Mouse (Mus musculus) megakaryocyte progenitor cell, adult 5-6 weeks (primary cell): ENCODE results near the gene Nr1h4. TPM values are rescaled to one million over a fixed set of nuclear protein-coding genes. Genes with fewer than 3 reads are reported as not detected.

ENCODE experiments used
- ATAC-seq: replicated peaks from 2 replicates; pipeline ENCODE4 v1.8.0; 2016; ENCODE audit warnings: mild to moderate bottlenecking, moderate TSS enrichment, inconsistent platforms; ENCODE audit not compliant: poor library complexity
- total RNA-seq, 2 experiments: library from RNA; stranded (forward) in 1 of 2; stranded (reverse) in 1 of 2; fragments of 157-497, 149-512 nt in 1 of 2; fragments of 200-1000 nt in 1 of 2; gene quantifications; 2 replicates each; pipeline versions ENCODE4 v1.2.3 to v1.2.4; 2015 to 2017

The Nr1h4 gene
- total RNA-seq, 2 experiments from 2014 or later = not detected

- no peak for ATAC-seq
Observed at GRCm38 (mm10) chr10:89522481-89522880, 10.9 kb downstream of the Nr1h4 start.

DNA sequence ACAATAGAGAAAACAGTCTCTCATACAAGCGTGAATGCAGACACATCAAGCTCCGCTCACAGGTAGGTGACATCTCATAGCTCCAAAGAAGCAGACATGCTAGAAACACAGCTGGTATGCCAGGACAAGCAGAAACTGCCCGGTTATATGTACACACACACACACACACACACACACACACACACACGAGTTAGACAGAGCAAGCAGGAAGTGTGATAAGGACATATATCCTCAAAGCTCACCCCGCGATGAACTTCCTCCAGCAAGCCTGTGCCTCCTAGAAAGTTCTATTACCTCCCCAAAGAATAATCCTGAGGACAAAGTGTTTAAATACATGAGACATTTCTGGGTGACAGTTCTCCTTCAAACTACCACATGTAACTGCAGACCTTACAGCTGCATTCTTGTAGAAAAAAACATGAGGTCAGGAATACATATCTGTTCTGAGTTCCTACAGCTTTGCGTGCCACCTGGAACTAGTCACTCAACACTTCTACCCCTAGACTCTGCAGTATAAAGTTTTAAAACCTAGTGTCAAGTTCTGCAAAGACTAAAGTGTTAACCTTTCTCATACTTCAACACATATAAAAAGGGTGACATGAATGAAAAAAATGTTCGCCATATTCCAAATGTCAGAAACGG, 11.5 kb downstream of the Nr1h4 start:
- peak; percentile 88 for ATAC-seq

DNA sequence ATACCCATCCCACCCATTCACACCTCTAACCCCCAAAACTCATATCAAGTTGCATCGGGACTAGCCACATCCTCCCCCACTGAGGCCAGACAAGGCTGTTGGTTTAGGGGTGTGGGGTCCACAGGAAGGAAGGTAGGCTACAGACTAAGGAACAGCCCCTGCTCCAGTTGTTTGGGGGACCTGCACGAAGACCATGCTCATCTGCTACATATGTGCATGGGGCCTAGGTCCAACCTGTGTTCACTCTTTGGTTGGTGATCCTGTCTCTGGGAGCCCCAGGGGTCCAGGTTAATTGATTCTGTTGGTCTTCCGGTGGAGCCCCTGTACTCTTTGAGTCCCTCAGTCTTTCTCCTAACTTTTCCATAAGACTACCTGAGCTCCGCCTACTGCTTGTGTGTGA, 13.0 kb downstream of the Nr1h4 start:
- no peak for ATAC-seq

DNA sequence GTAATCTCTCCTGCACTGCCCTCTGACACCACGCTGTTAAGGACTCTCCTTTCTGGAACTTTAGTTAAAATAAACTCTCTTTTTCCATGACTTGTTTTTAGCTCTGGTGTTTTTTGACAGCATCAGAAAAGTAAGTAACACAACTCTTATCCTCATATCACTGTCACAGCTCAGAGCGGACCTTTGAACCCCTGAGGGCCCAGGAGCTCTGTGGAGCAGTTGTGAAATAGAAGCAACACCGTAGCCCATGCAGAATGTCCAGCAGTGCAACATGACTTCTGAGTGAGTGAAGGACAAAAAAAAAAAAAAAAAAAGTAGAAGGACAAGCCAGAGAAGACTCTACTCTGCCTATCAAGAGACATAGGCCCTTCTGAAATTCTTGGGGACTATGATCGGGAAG, 14.2 kb downstream of the Nr1h4 start:
- no peak for ATAC-seq

- ATAC-seq = no peak
Observed at GRCm38 (mm10) chr10:89518365-89518764, 15.0 kb downstream of the Nr1h4 start.

- no peak for ATAC-seq
Observed at GRCm38 (mm10) chr10:89515813-89516212, 17.6 kb downstream of the Nr1h4 start.

DNA sequence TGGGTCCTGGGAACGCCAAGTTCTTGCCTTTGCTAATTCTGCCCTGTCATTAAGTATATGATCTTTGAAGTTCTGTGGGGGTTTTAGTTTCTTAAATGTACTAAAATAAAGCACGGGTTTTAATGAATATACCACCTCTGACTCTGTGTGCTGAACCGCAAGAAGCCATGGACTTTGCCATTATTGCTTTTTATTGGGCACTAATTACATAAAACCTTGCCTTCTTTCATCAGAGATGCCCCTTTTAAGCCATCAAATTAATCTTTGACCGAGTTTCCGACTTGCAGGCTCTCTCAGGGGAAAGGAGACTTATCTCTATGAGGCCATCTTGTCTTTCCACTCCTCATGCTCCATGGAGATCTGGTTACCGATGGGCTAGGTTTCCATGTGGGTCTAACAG, 20.8 kb downstream of the Nr1h4 start:
- no peak for ATAC-seq

GRCm38 (mm10) chr10:89510547-89510946, 22.8 kb downstream of the Nr1h4 start:
- ATAC-seq = no peak

- no peak for ATAC-seq
Observed at GRCm38 (mm10) chr10:89508567-89508966, 24.8 kb downstream of the Nr1h4 start.

DNA sequence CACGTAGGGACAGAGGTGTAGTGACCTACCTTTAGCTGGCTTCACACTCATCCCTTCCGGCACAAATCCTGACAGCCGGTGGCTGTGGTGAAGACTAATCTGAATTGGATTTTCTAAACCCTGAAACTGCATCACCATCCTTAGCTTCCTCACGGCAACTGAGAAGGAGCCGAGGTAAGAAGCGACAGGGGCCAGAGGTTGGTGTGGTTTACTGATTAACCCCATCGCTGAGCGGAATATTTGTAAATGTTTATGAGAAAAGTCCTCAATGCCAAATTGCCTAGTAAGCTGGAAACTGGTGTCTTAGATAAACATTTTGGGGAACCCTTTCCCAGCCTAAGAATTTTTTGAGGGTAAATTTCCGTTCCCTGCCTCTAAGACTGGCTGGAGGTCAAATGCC, 26.9 kb downstream of the Nr1h4 start:
- ATAC-seq = no peak

DNA sequence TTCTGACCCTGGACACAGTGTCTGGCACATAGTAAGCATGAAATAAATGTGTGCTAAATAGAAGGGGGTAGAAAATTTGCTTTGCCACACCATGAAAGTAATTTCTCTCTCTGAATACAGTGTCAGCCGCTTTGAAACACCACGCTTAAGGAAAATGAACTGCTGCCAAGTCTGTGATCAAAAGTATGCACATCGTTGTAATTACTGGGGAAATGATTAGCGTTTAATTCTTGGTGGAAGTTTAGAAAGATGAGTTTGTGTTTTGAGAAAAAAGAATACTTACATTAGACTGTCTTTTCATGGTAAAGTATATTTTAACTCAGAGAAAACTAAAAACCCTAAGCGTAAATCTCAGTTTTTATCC, 27.8 kb downstream of the Nr1h4 start:
- no peak for ATAC-seq

DNA sequence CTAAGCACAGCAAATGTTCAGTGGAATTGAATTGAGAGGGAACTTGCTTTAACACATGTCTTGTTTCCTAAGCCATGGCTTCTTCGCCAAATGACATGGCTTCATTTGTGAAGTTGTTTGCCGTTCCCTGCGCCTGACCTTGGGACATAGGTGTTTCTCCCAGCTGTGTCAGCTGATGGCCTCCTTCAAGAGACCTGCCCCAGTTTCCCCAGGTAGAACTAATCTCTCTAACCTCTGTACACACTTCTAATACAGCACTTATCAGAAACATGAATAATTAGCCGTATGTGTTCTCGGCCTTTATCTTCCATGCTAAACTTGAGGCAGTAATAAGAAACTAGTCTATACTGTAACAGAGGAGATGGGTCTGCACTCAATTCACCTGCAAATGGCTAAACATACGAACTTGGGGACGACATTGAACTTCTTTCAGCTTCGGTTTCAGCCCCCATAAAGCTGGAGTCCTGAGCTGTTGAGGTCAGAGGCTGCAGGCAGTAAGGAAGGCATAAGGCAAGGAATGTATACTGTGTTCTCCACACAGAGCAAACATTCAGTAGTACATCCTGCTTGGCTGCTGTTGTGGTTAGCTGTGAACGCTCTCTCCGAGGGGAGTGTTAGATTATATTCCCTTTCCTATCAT, 28.3 kb downstream of the Nr1h4 start:
- no peak for ATAC-seq

GRCm38 (mm10) chr10:89502986-89503560, 30.3 kb downstream of the Nr1h4 start:
- no peak for ATAC-seq

GRCm38 (mm10) chr10:89501902-89502301, 31.5 kb downstream of the Nr1h4 start:
- no peak for ATAC-seq

DNA sequence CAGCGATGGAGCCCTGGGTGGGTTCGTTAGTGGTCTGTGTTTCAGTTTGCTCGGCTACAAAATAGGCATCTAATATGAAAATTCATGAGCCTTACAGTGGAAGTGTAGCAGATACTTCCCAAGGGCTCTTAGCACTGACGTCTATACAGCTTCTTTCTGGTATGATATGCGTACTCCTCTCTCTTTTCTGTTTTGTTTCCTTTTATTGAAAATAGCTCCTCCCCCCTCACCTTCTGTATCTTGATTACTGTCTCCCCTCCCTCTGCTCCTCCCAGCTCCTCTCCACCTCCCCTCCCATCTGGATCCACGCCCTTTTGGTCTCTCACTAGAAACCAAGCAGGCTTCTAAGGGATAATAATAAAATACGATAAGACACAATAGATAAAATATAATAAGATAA, 37.8 kb downstream of the Nr1h4 start:
- ATAC-seq = peak; percentile 85

GRCm38 (mm10) chr10:89491321-89491720, 42.1 kb downstream of the Nr1h4 start:
- ATAC-seq = no peak

DNA sequence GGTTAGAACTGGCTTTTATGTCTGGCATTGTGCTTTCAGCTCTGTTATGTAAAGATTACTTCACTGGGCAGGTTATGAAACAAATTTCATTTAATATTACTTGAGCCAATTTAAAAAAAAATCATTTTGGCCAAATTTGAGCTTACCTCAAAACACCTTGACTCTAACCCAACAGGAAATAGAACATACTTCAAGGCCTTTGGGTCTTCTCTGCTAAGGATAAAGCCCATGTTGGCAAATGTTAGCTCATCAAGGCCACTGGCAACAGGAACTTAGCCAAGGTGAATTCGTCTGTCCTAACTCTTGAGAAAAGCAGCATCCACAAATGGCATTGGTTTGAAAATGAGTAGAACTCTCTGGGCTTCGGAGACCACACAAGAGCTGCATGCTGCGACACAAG, 43.1 kb downstream of the Nr1h4 start:
- ATAC-seq = no peak

- ATAC-seq = peak; percentile 16; the same call in 1 of the 2 replicates
Observed at GRCm38 (mm10) chr10:89489459-89489858, 43.9 kb downstream of the Nr1h4 start.

DNA sequence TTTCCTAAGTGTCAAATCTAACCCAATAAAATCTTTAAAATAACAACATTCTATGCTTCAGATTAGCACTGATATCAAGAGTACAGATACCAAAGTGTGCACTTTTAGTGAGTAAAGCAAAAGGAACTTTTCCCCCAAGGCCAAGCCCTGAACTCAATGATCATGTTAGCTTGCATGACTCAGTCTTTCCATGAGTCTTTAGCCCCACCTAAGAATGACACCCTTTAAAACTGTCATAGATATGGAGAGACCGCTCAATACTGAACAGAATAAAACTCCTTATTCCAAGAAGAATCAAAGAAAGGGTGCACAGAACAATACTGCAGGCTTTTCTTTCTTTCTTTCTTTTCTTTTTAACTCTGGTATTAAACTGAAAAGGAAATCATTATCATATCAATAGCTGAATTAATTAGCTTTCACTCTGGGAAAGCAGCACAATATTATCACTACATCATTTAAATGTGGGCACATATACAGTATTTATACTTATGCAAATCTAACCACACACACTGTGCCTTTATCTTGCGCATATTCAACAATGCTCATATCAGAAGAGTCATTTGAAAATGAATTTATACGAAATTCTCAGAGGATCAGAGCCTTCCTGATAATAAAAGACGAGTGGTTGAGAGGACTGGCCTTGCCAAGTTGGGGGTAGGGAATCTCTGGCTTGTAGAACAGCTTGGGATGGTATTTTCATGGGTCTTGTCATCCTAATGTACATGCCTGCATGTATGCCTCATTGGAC, 46.2 kb downstream of the Nr1h4 start:
- 0 out of 2 replicates have a peak, but pooled peaks have one; percentile 38 for ATAC-seq

DNA sequence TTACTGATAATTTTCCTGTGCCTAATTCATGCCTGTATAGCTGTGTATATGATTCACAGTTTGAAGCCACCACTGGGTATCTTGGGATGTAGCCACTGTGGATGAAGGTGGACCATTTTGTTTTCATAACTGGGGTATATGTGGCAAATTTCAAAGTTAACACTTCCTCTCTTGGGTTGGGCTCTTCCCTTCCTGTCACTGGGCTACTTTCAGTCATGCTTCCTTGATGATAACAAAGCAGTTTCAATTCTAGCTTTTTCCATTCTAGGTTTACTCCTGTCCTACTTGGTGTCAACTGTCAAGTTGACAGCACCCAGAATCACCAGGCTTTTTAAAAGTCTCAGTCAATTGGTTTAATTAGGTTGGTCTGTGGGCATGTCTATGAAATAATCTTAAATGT, 48.5 kb downstream of the Nr1h4 start:
- ATAC-seq = peak; percentile 61

DNA sequence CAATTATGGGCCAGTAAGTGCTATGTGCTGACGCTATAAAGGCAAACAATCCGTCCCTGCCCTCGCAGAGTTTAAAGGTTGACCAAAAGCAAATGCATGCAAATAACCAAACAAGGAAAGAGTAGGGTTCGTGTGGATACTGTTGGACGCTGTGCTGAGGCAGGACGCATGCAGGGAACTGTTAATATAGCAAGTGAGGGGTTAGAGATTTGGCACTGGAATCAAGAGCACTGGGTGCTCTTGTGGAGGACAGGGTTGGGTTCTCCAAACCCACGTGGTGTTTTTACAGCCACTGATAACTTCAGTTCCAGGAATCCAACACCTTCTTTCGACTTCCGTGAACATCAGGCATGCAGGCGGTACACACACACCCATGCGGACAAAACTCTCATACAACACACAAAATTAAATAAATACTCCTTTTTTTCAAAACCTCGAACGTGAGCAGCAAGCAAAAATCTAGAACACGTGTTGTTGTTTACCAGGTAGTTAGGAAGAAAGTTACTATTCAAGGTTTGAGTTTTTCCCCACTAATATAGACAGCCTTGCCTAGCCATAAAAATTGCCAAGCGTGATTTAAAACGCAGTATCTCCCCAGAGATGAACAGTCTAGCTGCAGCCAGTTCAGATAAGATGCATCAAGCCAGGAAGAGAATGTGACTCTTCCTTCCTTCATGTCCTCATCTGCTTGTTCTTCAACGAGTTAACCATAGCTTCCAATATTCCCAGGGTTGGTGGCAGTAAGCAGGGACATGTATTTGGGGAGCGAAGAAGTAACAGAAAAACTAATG, 49.4 kb downstream of the Nr1h4 start:
- ATAC-seq = no peak
